Mouse (Mus musculus) cortical plate, adult 2 months (tissue): ENCODE results near the gene Dhx58.

ENCODE experiments used
- CTCF ChIP-seq: fragments of 200-500 bp; IDR thresholded peaks from 2 replicates; pipeline ENCODE4 v1.5.1; 2011; ENCODE audit warnings: mild to moderate bottlenecking, control low read depth, low read length; ENCODE audit not compliant: insufficient read depth; ENCODE audit errors: extremely low read depth
- POLR2A ChIP-seq: fragments of 200-500 bp; IDR thresholded peaks from 2 replicates; pipeline ENCODE4 v1.6.1; 2011; ENCODE audit warnings: mild to moderate bottlenecking, low read length, control low read depth; ENCODE audit not compliant: insufficient read depth; ENCODE audit errors: extremely low read depth

DNA sequence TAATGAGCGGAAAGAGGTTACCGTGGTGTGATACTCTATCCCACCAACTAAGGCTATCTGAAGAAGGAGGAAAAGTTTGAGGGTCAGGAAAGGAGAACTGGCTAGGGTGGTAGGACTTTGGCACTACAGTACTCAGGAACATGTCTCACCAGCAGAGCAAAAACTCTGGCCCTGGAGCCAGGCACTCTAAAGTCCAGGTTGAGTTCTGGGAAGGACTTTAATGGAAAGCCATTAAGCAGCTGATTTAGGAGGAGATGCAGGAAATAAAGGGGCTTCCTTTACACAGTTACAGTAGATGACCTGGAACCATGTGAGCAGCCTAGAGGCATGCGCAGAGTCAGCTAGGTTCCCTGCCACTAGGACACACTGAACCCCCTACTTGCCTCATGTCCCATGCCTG is 23.1 kb upstream of the Dhx58 start:
- TF ChIP-seq CTCF: no peak
- TF ChIP-seq POLR2A: no peak
